Mouse (Mus musculus) hematopoietic multipotent progenitor cell, adult 10-12 weeks (in vitro differentiated cells): Measurements from ENCODE around the gene Enho. TPM values are rescaled to one million over a fixed set of nuclear protein-coding genes. Genes with fewer than 3 reads are reported as not detected.

Source experiments
- polyA plus RNA-seq: library from polyadenylated mRNA; stranded (reverse); fragments of >175 nt; gene quantifications from 2 replicates; pipeline ENCODE4 v1.2.3, GENCODE M21; 2012; ENCODE audit warnings: low replicate concordance

The Enho gene
- 1.4 TPM in 2 replicates for polyA plus RNA-seq

GRCm38 (mm10) chr4:41639913-41640507, at the start of gene Enho:
TSS of gene Enho (minus strand) at chr4:41640324.

Other genes with a start within 250 kb of the Enho start
- 0.55 and 1.8 TPM in 2 replicates for gene Kif24, start 175.4 kb downstream of the Enho start, polyA plus RNA-seq
- gene Nudt2, start 175.2 kb downstream of the Enho start, polyA plus RNA-seq = 0.56 and 7.2 TPM in 2 replicates
- gene AI464131, start 137.2 kb downstream of the Enho start, polyA plus RNA-seq = 0.12 TPM in 1 of 2 replicates, not detected in the other
- not detected in 2 replicates for gene 1110017D15Rik, start 123.0 kb downstream of the Enho start, polyA plus RNA-seq
- 13.1 and 48.1 TPM in 2 replicates for gene Fam219a, start 70.8 kb downstream of the Enho start, polyA plus RNA-seq
- gene Dnaic1, start 70.5 kb downstream of the Enho start, polyA plus RNA-seq = not detected in 2 replicates
- 0.27 and 0.59 TPM in 2 replicates for gene Cntfr, start 56.8 kb upstream of the Enho start, polyA plus RNA-seq
- gene Il11ra1, start 59.7 kb upstream of the Enho start, polyA plus RNA-seq = 5.0 and 10.5 TPM in 2 replicates
- 55.1 and 56.5 TPM in 2 replicates for gene Rpp25l, start 73.2 kb upstream of the Enho start, polyA plus RNA-seq
- gene Dctn3, start 82.8 kb upstream of the Enho start, polyA plus RNA-seq = 83.5 and 170 TPM in 2 replicates
- gene Arid3c, start 90.8 kb upstream of the Enho start, polyA plus RNA-seq = not detected in 2 replicates
- gene Galt, start 114.9 kb upstream of the Enho start, polyA plus RNA-seq = 30.4 and 49.1 TPM in 2 replicates
- 22.0 and 46.7 TPM in 2 replicates for gene Sigmar1, start 115.8 kb upstream of the Enho start, polyA plus RNA-seq
- not detected in 2 replicates for gene Ccl27a, start 133.9 kb upstream of the Enho start, polyA plus RNA-seq